Mouse (Mus musculus) kidney, postnatal 4 days (tissue): ENCODE measurements around the gene Xpc.
"Not testable (repeated sequence)": the region's sequence is repeated elsewhere in the genome, so short reads cannot be mapped to it uniquely, and the experiment has no call there.

Experiments used
- DNase-seq, 2 experiments: peaks; one replicate each; pipeline ENCODE4 v3.0.0; 2021; ENCODE audit warnings: mixed read lengths in 2 of 2

Gene Xpc

GRCm38 (mm10) chr6:91471427-91471826 is 44.3 kb downstream of the Xpc start:
- DNase-seq = not testable (repeated sequence)

- DNase-seq = no peak
Observed at GRCm38 (mm10) chr6:91470712-91471111, 45.0 kb downstream of the Xpc start.

- no peak for DNase-seq
Observed at GRCm38 (mm10) chr6:91467106-91467505, 48.6 kb downstream of the Xpc start.

GRCm38 (mm10) chr6:91465756-91466155 is 49.9 kb downstream of the Xpc start:
- peak in 1 of 2 experiments; percentile 12 for DNase-seq

DNA sequence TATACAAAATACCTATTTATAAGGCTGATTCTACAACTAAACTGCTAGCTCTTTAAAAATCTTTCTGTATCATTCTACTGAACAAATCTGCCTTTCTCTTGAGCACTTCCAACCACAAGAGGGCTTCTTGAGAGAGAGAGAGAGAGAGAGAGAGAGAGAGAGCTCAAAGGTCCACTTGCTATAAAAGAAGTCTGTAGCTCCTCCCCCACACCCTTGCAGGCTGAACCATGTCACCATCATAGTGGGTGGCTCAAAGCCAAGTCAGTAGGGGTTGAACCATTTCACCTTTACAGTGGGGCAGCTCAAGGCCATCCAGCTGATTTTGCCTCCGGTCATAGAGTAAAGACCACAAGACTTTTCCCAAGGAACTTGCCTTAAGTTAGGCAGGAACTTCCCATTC is 56.2 kb downstream of the Xpc start:
- peak; percentile 32 to 59 for DNase-seq

DNA sequence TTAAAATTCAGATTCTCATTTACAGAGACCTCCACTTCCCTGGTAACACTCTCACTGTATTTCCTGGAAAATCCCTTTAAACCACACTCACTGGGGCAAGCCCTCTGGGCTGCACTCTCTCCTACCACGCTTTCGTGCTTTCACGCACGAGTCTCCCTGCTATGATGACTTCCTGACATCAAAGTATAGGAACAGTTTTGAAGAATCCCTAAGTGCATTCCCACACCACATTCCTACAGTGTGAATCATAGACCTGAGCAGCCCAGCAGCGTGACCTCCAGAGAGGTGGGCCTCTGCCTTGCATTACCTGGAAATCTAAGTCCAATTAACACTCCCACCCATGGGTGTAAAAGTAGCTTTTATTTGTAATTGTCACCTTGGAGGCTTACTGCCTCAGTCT is 61.1 kb downstream of the Xpc start:
- no peak for DNase-seq

GRCm38 (mm10) chr6:91452056-91452455 is 63.6 kb downstream of the Xpc start:
- no peak for DNase-seq

DNA sequence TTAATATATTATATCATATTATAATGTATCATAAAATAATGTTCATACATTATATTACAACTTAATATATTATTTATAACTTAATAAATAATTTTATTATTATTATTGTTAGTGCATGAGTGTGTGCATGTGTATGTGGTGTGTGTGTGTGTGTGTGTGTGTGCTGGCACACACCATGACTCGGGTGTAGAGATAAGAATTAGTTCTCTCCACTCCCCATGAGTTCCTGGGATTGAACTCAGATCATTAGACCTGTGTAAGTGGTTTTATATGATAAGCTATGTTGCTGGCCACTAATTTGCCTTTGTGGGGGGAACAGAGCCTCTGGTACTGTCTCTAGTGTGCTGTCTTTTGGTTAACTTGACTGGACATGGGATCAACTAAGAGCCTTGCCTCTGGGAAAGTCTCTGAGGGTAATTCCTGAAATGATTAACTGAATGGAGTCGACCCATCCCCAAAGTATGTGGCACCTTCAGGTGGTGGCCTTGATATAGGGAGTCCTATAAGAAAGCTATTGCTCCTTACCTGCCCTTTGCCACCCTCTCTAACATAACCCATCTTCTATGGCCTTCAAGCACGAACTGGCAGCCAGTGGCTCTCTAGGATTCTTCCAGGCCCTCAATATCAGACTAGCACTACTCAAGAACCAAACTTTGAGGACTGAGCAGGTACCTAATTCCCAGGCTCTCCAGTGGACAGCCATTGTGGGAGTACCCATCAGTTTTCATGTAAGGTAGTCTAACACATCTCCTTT is 66.0 kb downstream of the Xpc start:
- no peak for DNase-seq

GRCm38 (mm10) chr6:91445316-91445715 is 70.4 kb downstream of the Xpc start:
- no peak for DNase-seq

- DNase-seq = peak in 1 of 2 experiments; percentile 3
Observed at GRCm38 (mm10) chr6:91441145-91441662, 74.5 kb downstream of the Xpc start.

DNA sequence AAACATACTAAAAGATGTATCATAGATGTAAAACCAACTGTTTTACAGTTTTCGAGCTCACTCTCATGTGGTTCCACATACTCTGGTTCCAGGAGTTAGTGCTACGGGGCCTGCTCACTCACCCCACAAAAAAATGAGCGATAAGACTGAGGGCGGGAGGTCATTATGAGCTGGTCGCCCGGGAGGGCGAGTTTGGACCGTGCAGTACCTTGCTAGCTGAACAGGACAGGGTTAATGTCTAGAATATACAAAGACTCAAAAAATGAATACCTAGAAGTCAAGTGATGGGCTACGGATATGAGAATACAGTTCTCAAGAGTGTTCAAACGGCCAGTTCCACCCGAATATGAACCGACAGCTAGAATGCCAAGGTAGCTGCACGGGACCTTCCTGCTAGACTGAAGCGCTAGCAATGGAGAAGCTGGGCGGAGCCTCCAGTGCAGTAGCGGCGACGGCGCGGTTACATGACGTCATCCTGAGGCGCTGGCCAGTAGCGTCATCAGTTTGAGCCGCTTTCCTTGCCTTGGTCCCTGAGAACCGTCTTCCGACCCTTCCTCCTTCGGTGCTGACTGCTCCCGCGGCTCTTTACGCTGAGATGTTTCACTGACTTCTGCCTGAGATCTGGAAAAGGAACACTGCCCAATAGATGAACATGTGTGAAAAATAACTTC is 75.1 kb downstream of the Xpc start:
- DNase-seq = peak; percentile 98 to 99
